Mouse (Mus musculus) heart, adult 9 months (tissue): ENCODE measurements around the gene Psmg4.

Experiments used
- DNase-seq, 2 experiments: peaks; one replicate each; pipeline ENCODE4 v3.0.0; 2022; ENCODE audit warnings: low spot score in 2 of 2

Gene Psmg4

GRCm38 (mm10) chr13:34162491-34163303 lies at the start of gene Psmg4:
Gene Psmg4, plus strand, starts transcription at chr13:34162964.
- peak; percentile 91 to 94 for DNase-seq

GRCm38 (mm10) chr13:34113086-34113485 lies 49.7 kb upstream of the Psmg4 start:
- DNase-seq: peak in 1 of 2 experiments; percentile 39

- no peak for DNase-seq
These were observed 48.1 kb upstream of the Psmg4 start for GRCm38 (mm10) chr13:34114654-34115053.

DNA sequence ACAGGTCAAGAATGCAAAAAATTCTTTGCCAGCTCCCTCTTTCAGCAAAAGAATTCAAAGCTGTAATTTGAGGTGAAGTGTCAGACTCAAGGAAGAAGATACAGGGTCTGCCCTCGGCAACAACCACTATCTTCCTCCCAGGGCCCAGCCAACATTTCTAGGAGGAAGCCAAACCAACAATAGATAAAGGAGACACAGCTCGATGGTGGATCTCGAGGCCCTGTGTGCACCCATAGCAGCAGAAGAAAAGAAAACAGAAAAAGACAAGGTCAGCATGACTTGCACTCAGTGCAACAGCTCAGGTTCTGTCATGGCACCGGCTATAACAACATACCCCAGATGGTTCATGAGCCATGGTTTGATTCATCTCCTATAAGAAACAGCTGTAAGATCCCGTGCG lies 46.3 kb upstream of the Psmg4 start:
- DNase-seq: no peak

GRCm38 (mm10) chr13:34118816-34119215 lies 43.9 kb upstream of the Psmg4 start:
- DNase-seq: no peak

GRCm38 (mm10) chr13:34119406-34119805 lies 43.4 kb upstream of the Psmg4 start:
- DNase-seq: no peak

GRCm38 (mm10) chr13:34120536-34120935 lies 42.2 kb upstream of the Psmg4 start:
- DNase-seq: no peak

DNA sequence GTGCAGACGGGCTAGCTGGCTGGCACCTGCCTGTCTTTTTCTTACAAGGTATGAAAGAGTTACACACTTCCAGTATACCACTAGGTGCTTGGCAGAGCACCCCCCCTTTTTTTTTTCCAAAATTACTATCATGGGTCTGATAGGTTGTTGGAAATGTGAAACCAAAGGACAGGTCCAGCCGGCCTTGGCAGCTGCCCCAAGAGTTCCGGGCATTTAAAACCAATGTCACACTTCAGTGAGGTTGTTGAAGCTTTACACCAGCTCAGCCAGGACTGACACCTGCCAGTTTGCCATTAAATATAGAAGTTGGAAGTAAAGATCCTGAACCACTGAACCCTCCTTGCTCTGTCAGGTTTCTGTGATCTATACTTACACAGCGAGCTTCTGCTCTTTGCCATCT lies 37.1 kb upstream of the Psmg4 start:
- DNase-seq: peak in 1 of 2 experiments; percentile 54

- DNase-seq: no peak
These were observed 34.3 kb upstream of the Psmg4 start for GRCm38 (mm10) chr13:34128276-34129114.

- DNase-seq: peak in 1 of 2 experiments; percentile 37
These were observed 33.1 kb upstream of the Psmg4 start for GRCm38 (mm10) chr13:34129485-34130225.

DNA sequence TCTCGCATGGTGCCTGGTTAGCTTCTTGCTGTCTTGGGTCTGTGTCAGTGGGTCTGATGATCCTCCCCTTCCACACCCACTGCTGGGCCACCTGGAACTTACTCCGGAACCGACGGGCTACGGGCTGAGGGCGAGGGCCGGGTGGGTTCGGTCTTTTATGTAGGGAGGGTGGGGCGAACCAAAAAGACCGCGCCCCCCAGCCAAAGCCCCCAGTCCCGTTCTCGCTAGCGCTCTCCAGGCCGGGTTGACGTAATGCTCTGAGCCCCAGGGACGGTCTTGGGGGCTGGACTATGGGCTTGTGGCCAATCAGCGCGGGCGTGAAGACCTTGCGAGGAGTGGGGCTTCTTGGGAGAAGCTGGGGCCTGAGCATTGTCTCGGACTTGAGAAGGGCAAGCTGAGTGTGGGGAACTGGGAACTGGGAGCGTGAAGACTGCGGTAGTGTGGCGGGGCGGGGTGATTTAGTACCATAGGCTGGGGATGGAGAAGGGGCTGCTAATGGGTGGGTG lies 32.5 kb upstream of the Psmg4 start, which contains the start of gene Tubb2b:
Gene Tubb2b (minus strand): TSS at position 241 of the 506 bp plus-strand sequence.
- DNase-seq: peak in 1 of 2 experiments; percentile 35

- DNase-seq: peak in 1 of 2 experiments; percentile 30
These were observed 31.6 kb upstream of the Psmg4 start for GRCm38 (mm10) chr13:34131011-34131707.

- no peak for DNase-seq
These were observed 31.1 kb upstream of the Psmg4 start for GRCm38 (mm10) chr13:34131708-34132060.

- DNase-seq: no peak
These were observed 30.5 kb upstream of the Psmg4 start for GRCm38 (mm10) chr13:34132299-34132698.

DNA sequence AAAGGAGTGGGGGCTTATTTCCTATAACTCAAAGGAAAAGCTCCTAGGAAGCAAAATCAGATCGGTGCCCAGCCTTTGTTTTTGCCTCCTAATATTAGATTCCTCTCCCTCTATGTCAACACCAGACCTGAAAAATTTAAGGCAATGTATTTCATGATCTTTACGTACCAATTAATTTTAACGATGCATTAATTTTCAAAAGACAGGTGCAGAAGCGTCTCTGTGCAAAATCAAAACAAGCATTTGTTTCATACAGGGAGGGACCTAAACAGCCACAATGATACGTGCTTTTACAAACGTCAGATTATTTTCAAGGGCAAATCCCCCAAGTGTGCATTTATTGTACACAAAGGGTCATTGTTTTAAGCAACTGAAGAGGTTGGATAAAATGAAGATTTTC lies 29.9 kb upstream of the Psmg4 start:
- DNase-seq: no peak

DNA sequence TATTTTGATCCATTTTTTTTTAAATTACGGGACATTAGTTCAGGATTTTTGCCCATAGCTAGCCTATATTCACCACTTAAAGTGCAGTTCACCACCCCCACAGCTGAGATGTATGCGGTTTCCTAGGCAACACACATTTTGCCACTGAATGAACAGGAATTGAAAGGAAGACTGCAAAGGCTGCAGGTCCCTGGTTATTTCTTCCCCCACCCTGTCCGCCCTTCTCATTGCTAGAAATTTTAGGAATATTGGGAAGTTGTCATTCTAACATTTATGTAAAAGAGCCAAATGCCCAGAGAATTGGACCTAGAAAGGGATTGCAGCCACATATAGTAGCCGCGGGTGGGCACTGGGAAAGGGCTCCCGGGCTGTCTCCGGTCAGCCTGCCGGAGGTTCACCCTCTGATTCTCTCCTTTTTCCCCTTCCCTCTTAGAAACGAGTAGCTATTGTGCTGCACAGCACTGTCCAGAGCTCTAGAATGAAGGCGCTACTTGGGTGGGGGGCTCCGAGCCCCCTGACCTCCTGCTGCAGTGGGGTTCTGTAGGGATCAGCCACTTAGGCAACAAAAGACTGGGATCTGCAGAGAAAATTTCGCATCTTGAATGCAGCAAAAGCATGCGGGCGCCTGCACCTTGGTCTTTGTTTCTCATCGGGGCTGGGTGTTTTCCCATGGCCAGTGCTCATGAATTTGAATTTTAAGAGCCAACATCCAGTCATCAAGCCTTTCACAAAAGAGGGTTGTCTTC lies 29.3 kb upstream of the Psmg4 start:
- no peak for DNase-seq

DNA sequence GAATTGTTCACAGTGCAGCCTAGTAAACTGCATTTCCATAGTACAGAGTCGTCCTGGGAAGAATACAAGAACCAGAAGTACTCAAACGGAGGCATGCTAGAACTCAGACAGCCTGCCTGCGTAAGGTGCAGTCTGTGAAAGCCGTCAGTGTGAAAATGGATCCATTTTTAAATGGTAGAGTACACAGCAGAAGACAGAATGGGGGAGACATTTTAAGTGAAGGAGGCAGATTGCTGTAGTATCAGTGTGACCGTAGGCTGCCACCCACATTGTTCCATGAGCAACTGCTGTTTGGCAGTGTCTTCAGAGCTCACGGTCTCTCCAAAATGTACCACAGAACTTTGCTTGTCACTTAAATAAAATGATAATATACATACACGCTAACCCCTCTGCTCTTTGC lies 28.5 kb upstream of the Psmg4 start:
- no peak for DNase-seq

DNA sequence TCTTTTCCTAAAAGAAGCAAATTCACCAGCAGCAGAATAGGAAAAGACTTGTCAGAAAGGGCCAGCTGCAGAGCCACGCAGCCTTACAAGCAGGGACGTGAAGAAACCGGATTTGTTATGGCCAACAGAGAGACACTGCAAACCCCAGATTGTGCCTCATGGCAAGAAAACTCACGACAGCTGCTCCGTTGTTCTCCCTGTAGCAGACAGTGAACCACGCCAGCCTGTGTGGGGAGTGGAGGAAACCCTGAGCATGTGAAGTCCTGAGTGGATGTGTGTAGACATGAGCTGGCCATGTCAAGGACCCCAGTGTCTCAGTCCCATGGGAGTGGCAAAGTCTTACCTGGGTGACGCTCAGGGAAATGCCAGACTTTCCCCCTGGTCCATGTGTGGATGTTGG lies 26.2 kb upstream of the Psmg4 start:
- no peak for DNase-seq

GRCm38 (mm10) chr13:34143389-34143788 lies 19.4 kb upstream of the Psmg4 start:
- DNase-seq: no peak

DNA sequence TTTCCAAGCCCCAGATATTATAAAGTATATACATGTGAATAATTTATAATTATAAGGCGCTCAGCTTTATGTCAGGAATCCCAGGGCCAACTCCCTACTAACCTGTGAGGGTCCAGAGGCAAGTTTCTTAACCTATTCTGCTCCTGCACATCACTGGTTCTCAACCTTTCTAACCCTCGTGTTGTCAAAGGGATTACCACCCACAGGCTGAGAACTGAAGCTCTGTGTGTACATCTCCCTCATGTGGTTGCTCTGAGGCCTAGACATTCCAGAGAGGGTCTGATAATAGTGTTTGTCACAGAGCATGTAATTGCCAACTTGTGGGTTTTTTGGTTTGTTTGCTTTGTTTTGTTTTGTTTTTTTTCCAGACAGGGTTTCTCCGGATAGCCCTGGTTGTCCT lies 15.8 kb upstream of the Psmg4 start:
- DNase-seq: no peak

DNA sequence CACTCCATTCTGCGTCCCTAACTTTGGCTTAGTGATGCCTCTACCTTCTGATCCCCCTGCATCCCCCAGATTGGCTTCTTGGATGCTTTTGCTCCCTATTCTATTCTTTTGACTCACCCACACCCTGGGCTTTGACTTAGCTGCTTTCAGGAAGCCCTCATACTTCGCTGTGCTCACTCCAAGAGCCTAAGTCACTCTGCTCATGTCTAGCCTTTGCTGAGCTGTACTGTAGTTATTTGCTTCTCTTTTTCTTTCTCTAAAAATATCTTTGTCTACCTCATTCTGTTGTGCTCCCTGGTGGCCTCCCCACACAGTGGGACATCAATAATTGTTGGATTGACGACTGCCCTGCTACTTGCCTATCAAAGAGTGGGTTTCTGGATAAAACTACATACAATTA lies 14.6 kb upstream of the Psmg4 start:
- no peak for DNase-seq
